Mouse (Mus musculus) embryonic facial prominence, embryonic 11.5 days (tissue): ENCODE data around the gene Kcnj4. TPM values are rescaled to one million over a fixed set of nuclear protein-coding genes. Genes with fewer than 3 reads are reported as not detected.

Source experiments
- ATAC-seq: fragments of 200-750 bp; cut with Nextera tagmentation; replicated peaks from 2 replicates; pipeline ENCODE4 v1.8.0; 2017; ENCODE audit warnings: low read depth; ENCODE audit not compliant: insufficient number of reproducible peaks, low FRiP score, low TSS enrichment
- DNase-seq: peaks from one replicate; pipeline ENCODE4 v3.0.0-alpha.2; 2015; ENCODE audit warnings: low spot score
- H3K27ac ChIP-seq: fragments of 300-500 bp; sonication (generic); replicated peaks from 2 replicates; pipeline ENCODE4 v1.5.1; 2014; ENCODE audit warnings: mild to moderate bottlenecking, low read depth, low read length, control low read depth
- H3K27me3 ChIP-seq: fragments of 300-500 bp; sonication (generic); 2 replicates; pipeline ENCODE4 v1.6.1; 2014; ENCODE audit warnings: mild to moderate bottlenecking, low read length, moderate library complexity, mixed read lengths; ENCODE audit not compliant: control insufficient read depth, insufficient read depth
- H3K36me3 ChIP-seq: fragments of 300-500 bp; sonication (generic); replicated peaks from 2 replicates; pipeline ENCODE4 v1.6.1; 2014; ENCODE audit warnings: low read depth, mild to moderate bottlenecking, low read length, moderate library complexity, mixed read lengths; ENCODE audit not compliant: control insufficient read depth, insufficient read depth
- H3K4me1 ChIP-seq: fragments of 300-500 bp; sonication (generic); 2 replicates; pipeline ENCODE4 v1.6.1; 2014; ENCODE audit warnings: low read length, mixed read lengths; ENCODE audit not compliant: control insufficient read depth, insufficient read depth
- H3K4me2 ChIP-seq: fragments of 300-500 bp; sonication (generic); 2 replicates; pipeline ENCODE4 v1.6.1; 2014; ENCODE audit warnings: low read depth, mild to moderate bottlenecking, control low read depth, low read length, moderate library complexity
- H3K4me3 ChIP-seq: fragments of 300-500 bp; sonication (generic); 2 replicates; pipeline ENCODE4 v1.5.1; 2014; ENCODE audit warnings: low read depth, low read length, control low read depth
- H3K9ac ChIP-seq: fragments of 300-500 bp; sonication (generic); replicated peaks from 2 replicates; pipeline ENCODE4 v1.6.1; 2014; ENCODE audit warnings: mild to moderate bottlenecking, control low read depth, low read length
- H3K9me3 ChIP-seq: fragments of 300-500 bp; sonication (generic); replicated peaks from 2 replicates; pipeline ENCODE4 v1.6.1; 2016; ENCODE audit warnings: mild to moderate bottlenecking, low read length, inconsistent platforms, mixed read lengths; ENCODE audit not compliant: control insufficient read depth
- WGBS: fragments of 180-500 bp; shearing (Covaris S2); extraction: QIAGEN DNeasy Blood & Tissue Kit; methylation state at CpG from one replicate; pipeline ENCODE4 v1.1.7; 2014; 5-methylcytosine and 5-hydroxymethylcytosine counted together
- microRNA-seq: library from miRNA; unstranded; fragments of <30 nt; microRNA quantifications from one replicate; pipeline ENCODE4, GENCODE M21; 2016; ENCODE audit warnings: borderline number of aligned reads
- polyA plus RNA-seq: library from polyadenylated mRNA; unstranded; fragments of >200 nt; fragmentation: Nextera tagmentation; extraction: Ambion mirVana; gene quantifications from 2 replicates; pipeline ENCODE4 v1.2.1, GENCODE M21; 2014

Kcnj4 gene
- polyA plus RNA-seq, 1 experiment from 2014 or later: not detected

GRCm38 (mm10) chr15:79438816-79439215 is 66.2 kb downstream of the Kcnj4 start:
- Histone ChIP-seq H3K4me1 (peaks cover 12% of the 10 kb centered on the region), H3K36me3 (peaks cover 12% of the 10 kb centered on the region), H3K27ac (no peak overlapping the region), H3K4me3 (no peak overlapping the region), H3K9ac (no peak overlapping the region; the same call in 1 of the 2 replicates), H3K27me3 (no peaks in the 10 kb centered on the region), H3K4me2 (no peak overlapping the region; the same call in 1 of the 2 replicates), H3K9me3 (no peaks in the 10 kb centered on the region)
- WGBS: 88% methylated on average over 8 of the region's 8 CpGs
- ATAC-seq (no peak), DNase-seq (no peak)

- peak overlapping the region; percentile 7; the same call in 1 of the 2 replicates for H3K4me2 ChIP-seq
- H3K27ac ChIP-seq: no peak overlapping the region
- H3K9ac ChIP-seq: no peak overlapping the region; the same call in 1 of the 2 replicates
- peaks cover 12% of the 10 kb centered on the region for H3K36me3 ChIP-seq
- WGBS: 77% methylated on average over 6 of the region's 6 CpGs
- H3K4me1 ChIP-seq: peaks cover 12% of the 10 kb centered on the region
- DNase-seq (no peak), ATAC-seq (no peak)
- no peak overlapping the region for H3K4me3 ChIP-seq
- H3K9me3 ChIP-seq: no peaks in the 10 kb centered on the region
- H3K27me3 ChIP-seq: no peaks in the 10 kb centered on the region
Measured at GRCm38 (mm10) chr15:79438209-79438810, 66.7 kb downstream of the Kcnj4 start.

- peaks cover 12% of the 10 kb centered on the region for H3K36me3 ChIP-seq
- DNase-seq: no peak
Measured at GRCm38 (mm10) chr15:79437541-79438208, 67.4 kb downstream of the Kcnj4 start.

GRCm38 (mm10) chr15:79436481-79436921 is 68.5 kb downstream of the Kcnj4 start:
- Histone ChIP-seq H3K4me1 (peaks cover 12% of the 10 kb centered on the region), H3K27ac (no peak overlapping the region), H3K36me3 (peaks cover 15% of the 10 kb centered on the region), H3K9me3 (no peaks in the 10 kb centered on the region), H3K9ac (no peak overlapping the region), H3K27me3 (no peaks in the 10 kb centered on the region), H3K4me3 (no peak overlapping the region), H3K4me2 (no peak overlapping the region)
- DNase-seq (no peak), ATAC-seq (no peak)
- WGBS: 71% methylated on average over 7 of the region's 7 CpGs

More at GRCm38 (mm10) chr15:79437541-79438208, 67.4 kb downstream of the Kcnj4 start:
- H3K4me2 ChIP-seq: no peak overlapping the region
- 85% methylated on average over 12 of the region's 12 CpGs for WGBS
- no peak overlapping the region for H3K9ac ChIP-seq
- ATAC-seq: no peak
- H3K27me3 ChIP-seq: no peaks in the 10 kb centered on the region
- H3K4me1 ChIP-seq: peaks cover 12% of the 10 kb centered on the region
- no peak overlapping the region for H3K4me3 ChIP-seq
- H3K9me3 ChIP-seq: no peaks in the 10 kb centered on the region
- no peak overlapping the region for H3K27ac ChIP-seq

GRCm38 (mm10) chr15:79435191-79435671 is 69.8 kb downstream of the Kcnj4 start:
- Histone ChIP-seq H3K4me2 (no peak overlapping the region), H3K27ac (no peak overlapping the region), H3K27me3 (no peaks in the 10 kb centered on the region), H3K9me3 (no peaks in the 10 kb centered on the region), H3K4me1 (peaks cover 9% of the 10 kb centered on the region), H3K36me3 (peaks cover 20% of the 10 kb centered on the region), H3K9ac (no peak overlapping the region), H3K4me3 (no peak overlapping the region)
- 62% methylated on average over 7 of the region's 7 CpGs for WGBS
- no peak for ATAC-seq
- no peak for DNase-seq

Small RNA genes lying within 50 kb of the gene (microRNA-seq; reads per million reads assigned to microRNA genes)
- gene Gm44302: not detected

Other genes with a start within 250 kb of the Kcnj4 start
- gene Baiap2l2, start 219.7 kb downstream of the Kcnj4 start, polyA plus RNA-seq: 1.9 and 5.2 TPM in 2 replicates
- 11.8 and 15.1 TPM in 2 replicates for gene Pla2g6, start 176.9 kb downstream of the Kcnj4 start, polyA plus RNA-seq
- gene Maff, start 158.6 kb downstream of the Kcnj4 start, polyA plus RNA-seq: 2.2 and 2.5 TPM in 2 replicates
- 36.2 and 45.5 TPM in 2 replicates for gene Tmem184b, start 101.7 kb downstream of the Kcnj4 start, polyA plus RNA-seq
- gene Csnk1e, start 49.7 kb downstream of the Kcnj4 start, polyA plus RNA-seq: 108 and 109 TPM in 2 replicates
- 11.8 and 13.7 TPM in 2 replicates for gene Kdelr3, start 11.2 kb upstream of the Kcnj4 start, polyA plus RNA-seq
- 77.4 and 79.2 TPM in 2 replicates for gene Ddx17, start 41.5 kb upstream of the Kcnj4 start, polyA plus RNA-seq
- 0.89 and 1.5 TPM in 2 replicates for gene Dmc1, start 99.9 kb upstream of the Kcnj4 start, polyA plus RNA-seq
- gene Fam227a, start 153.7 kb upstream of the Kcnj4 start, polyA plus RNA-seq: 1.8 and 3.3 TPM in 2 replicates
- gene Cby1, start 154.0 kb upstream of the Kcnj4 start, polyA plus RNA-seq: 64.3 and 66.2 TPM in 2 replicates
- 308 and 320 TPM in 2 replicates for gene Tomm22, start 165.6 kb upstream of the Kcnj4 start, polyA plus RNA-seq
- gene Josd1, start 182.7 kb upstream of the Kcnj4 start, polyA plus RNA-seq: 16.4 and 17.4 TPM in 2 replicates
- gene Gtpbp1, start 185.6 kb upstream of the Kcnj4 start, polyA plus RNA-seq: 29.2 and 31.6 TPM in 2 replicates
- 3.1 and 4.4 TPM in 2 replicates for gene Sun2, start 237.3 kb upstream of the Kcnj4 start, polyA plus RNA-seq